Mouse (Mus musculus) ES-Bruce4 (cell line): ENCODE data around the gene Prkce. TPM values are rescaled to one million over a fixed set of nuclear protein-coding genes. Genes with fewer than 3 reads are reported as not detected.

Experiments used
- H3K27ac ChIP-seq: 2 replicates; pipeline ENCODE4 v1.5.1; 2012; ENCODE audit warnings: low read length, inconsistent platforms; ENCODE audit not compliant: insufficient read depth
- H3K27me3 ChIP-seq: 2 replicates; pipeline ENCODE4 v1.6.1; 2012; ENCODE audit warnings: mild to moderate bottlenecking, low read length, inconsistent platforms; ENCODE audit not compliant: control insufficient read depth, poor library complexity, insufficient read depth, severe bottlenecking
- H3K36me3 ChIP-seq: 2 replicates; pipeline ENCODE4 v1.6.1; 2012; ENCODE audit warnings: inconsistent platforms, mild to moderate bottlenecking, low read length, moderate library complexity; ENCODE audit not compliant: control insufficient read depth, poor library complexity, insufficient read depth, severe bottlenecking
- H3K4me1 ChIP-seq: one replicate; pipeline ENCODE4 v1.8.1; 2011; ENCODE audit warnings: low read length; ENCODE audit not compliant: control insufficient read depth, insufficient read depth
- H3K4me3 ChIP-seq: 2 replicates; pipeline ENCODE4 v1.5.1; 2011; ENCODE audit warnings: low read depth, mild to moderate bottlenecking, low read length
- H3K9ac ChIP-seq: 2 replicates; pipeline ENCODE4 v1.6.1; 2012; ENCODE audit warnings: low read depth, mild to moderate bottlenecking, inconsistent platforms; ENCODE audit not compliant: poor library complexity, severe bottlenecking
- H3K9me3 ChIP-seq: replicated peaks from 2 replicates; pipeline ENCODE4 v1.6.1; 2012; ENCODE audit warnings: mild to moderate bottlenecking, low read length, inconsistent platforms; ENCODE audit not compliant: control insufficient read depth, poor library complexity, insufficient read depth, severe bottlenecking
- CTCF ChIP-seq: IDR thresholded peaks from one replicate; pipeline ENCODE4 v1.8.1; 2011; ENCODE audit warnings: low read depth, low read length
- EP300 ChIP-seq: IDR thresholded peaks from 2 replicates; pipeline ENCODE4 v1.6.1; 2011; ENCODE audit warnings: low read depth, low read length; ENCODE audit not compliant: insufficient read depth
- POLR2A ChIP-seq: IDR thresholded peaks from one replicate; pipeline ENCODE4 v1.8.1; 2011; ENCODE audit warnings: low read length; ENCODE audit not compliant: insufficient read depth
- polyA plus RNA-seq: library from polyadenylated mRNA; stranded (reverse); fragments of >200 nt; gene quantifications from 2 replicates; pipeline ENCODE4 v1.2.4, GENCODE M21; 2011; ENCODE audit warnings: low read depth; ENCODE audit not compliant: missing spikeins, insufficient read depth, insufficient read length

Prkce gene
- polyA plus RNA-seq, 1 experiment = 4.3 TPM

- Histone ChIP-seq H3K9ac (no peak overlapping the region), H3K36me3 (no peaks in the 10 kb centered on the region), H3K9me3 (no peaks in the 10 kb centered on the region), H3K4me3 (no peak overlapping the region), H3K4me1 (no peaks in the 10 kb centered on the region), H3K27ac (no peak overlapping the region), H3K27me3 (no peaks in the 10 kb centered on the region)
- no peak for TF ChIP-seq CTCF
- TF ChIP-seq EP300 = no peak
- no peak for TF ChIP-seq POLR2A
Observed at GRCm38 (mm10) chr17:86267126-86267760, 99.7 kb downstream of the Prkce start.

GRCm38 (mm10) chr17:86269639-86270038, 102.1 kb downstream of the Prkce start:
- no peaks in the 10 kb centered on the region for H3K9me3 ChIP-seq
- H3K9ac ChIP-seq = no peak overlapping the region
- TF ChIP-seq CTCF = no peak
- no peak for TF ChIP-seq EP300
- TF ChIP-seq POLR2A = no peak
- H3K27me3 ChIP-seq = no peaks in the 10 kb centered on the region
- no peak overlapping the region for H3K27ac ChIP-seq
- no peaks in the 10 kb centered on the region for H3K36me3 ChIP-seq
- H3K4me1 ChIP-seq = no peaks in the 10 kb centered on the region
- H3K4me3 ChIP-seq = no peak overlapping the region

DNA sequence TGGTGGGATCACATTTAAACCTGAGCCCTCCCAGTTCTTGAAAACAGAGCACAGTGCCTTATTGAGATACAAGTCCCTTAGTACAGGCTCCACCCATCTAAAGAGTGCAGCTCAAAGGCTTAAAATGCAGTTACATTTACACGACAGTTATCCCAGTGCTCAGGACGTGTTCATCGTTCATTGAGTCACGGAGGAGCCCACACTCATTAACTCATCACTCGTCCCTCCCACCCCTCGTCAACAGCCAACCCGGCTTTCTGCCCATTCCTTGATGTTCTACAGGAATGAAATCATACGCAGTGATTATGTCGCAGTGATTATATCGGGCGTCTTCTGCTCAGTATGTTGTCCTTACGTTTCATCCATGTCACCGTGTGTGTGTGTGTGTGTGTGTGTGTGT, 102.9 kb downstream of the Prkce start:
- H3K4me1 ChIP-seq = no peaks in the 10 kb centered on the region
- TF ChIP-seq EP300 (no peak), CTCF (no peak), POLR2A (no peak)
- no peaks in the 10 kb centered on the region for H3K9me3 ChIP-seq
- no peaks in the 10 kb centered on the region for H3K27me3 ChIP-seq
- no peaks in the 10 kb centered on the region for H3K36me3 ChIP-seq
- no peak overlapping the region for H3K27ac ChIP-seq
- no peak overlapping the region for H3K4me3 ChIP-seq
- H3K9ac ChIP-seq = no peak overlapping the region

DNA sequence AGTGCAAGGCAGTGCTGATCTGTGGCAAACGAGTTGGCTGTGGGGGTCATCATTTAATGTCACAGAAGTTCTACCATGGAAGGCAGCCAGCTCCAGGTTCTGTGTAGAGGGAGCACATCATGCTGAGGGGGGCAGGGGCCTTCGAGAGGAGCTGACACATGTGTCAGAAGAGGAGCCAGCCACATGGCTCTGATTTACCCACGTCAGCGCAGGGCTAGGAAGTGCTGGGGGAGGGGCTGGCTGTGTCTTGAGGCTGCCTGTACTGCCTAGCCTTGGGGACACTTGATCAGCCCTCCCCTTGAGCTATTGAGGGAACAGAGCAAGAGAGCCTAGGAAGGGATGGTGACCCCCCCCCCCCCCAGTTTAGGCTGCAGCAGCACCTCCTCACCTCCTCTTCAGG, 103.7 kb downstream of the Prkce start:
- Histone ChIP-seq H3K4me3 (no peak overlapping the region), H3K4me1 (no peaks in the 10 kb centered on the region), H3K9me3 (no peaks in the 10 kb centered on the region), H3K27ac (no peak overlapping the region), H3K36me3 (no peaks in the 10 kb centered on the region), H3K9ac (no peak overlapping the region), H3K27me3 (no peaks in the 10 kb centered on the region)
- TF ChIP-seq EP300 = no peak
- TF ChIP-seq CTCF = no peak
- no peak for TF ChIP-seq POLR2A

GRCm38 (mm10) chr17:86272961-86273360, 105.4 kb downstream of the Prkce start:
- Histone ChIP-seq H3K4me3 (no peak overlapping the region), H3K36me3 (no peaks in the 10 kb centered on the region), H3K27ac (no peak overlapping the region), H3K27me3 (no peaks in the 10 kb centered on the region), H3K9me3 (no peaks in the 10 kb centered on the region), H3K4me1 (no peaks in the 10 kb centered on the region), H3K9ac (no peak overlapping the region)
- TF ChIP-seq CTCF = no peak
- no peak for TF ChIP-seq POLR2A
- no peak for TF ChIP-seq EP300

- Histone ChIP-seq H3K27me3 (no peaks in the 10 kb centered on the region), H3K27ac (no peak overlapping the region)
Observed at GRCm38 (mm10) chr17:86273566-86274349, 106.2 kb downstream of the Prkce start.

More at GRCm38 (mm10) chr17:86273566-86274349, 106.2 kb downstream of the Prkce start:
- Histone ChIP-seq H3K4me1 (no peaks in the 10 kb centered on the region), H3K9ac (no peak overlapping the region), H3K4me3 (no peak overlapping the region), H3K36me3 (no peaks in the 10 kb centered on the region), H3K9me3 (no peaks in the 10 kb centered on the region)
- TF ChIP-seq CTCF (no peak), POLR2A (no peak), EP300 (no peak)
